Mouse (Mus musculus): ENCODE measurements around the gene Zmiz1. TPM values are rescaled to one million over a fixed set of nuclear protein-coding genes. Genes with fewer than 3 reads are reported as not detected.

Zmiz1 gene
- 34.2 and 41.4 TPM in 2 replicates for polyA plus RNA-seq (2016; fragmentation: Nextera tagmentation; extraction: Ambion mirVana)

GRCm38 (mm10) chr14:25459016-25459393, at the start of gene Zmiz1:
Zmiz1 (plus strand) TSS chr14:25459185.
- H3K4me1 ChIP-seq (replicated peaks) = peaks cover 65% of the 10 kb centered on the region
- under 1% methylated on average over 42 of the region's 42 CpGs for WGBS
- ATAC-seq (ENCODE audit: insufficient number of reproducible peaks, low FRiP score) = peak; percentile 55

GRCm38 (mm10) chr14:25411848-25412527, 47.0 kb upstream of the Zmiz1 start:
- WGBS = 83% methylated on average over 9 of the region's 9 CpGs
- no peak overlapping the region for H3K4me2 ChIP-seq
- H3K4me1 ChIP-seq (replicated peaks) = peaks cover 23% of the 10 kb centered on the region
- no peaks in the 10 kb centered on the region for H3K9me3 ChIP-seq (replicated peaks)
- no peaks in the 10 kb centered on the region for H3K27me3 ChIP-seq (replicated peaks)
- no peak overlapping the region for H3K27ac ChIP-seq (ENCODE audit: poor library complexity, severe bottlenecking)
- H3K4me3 ChIP-seq = no peak overlapping the region
- H3K36me3 ChIP-seq = no peaks in the 10 kb centered on the region
- no peak overlapping the region for H3K9ac ChIP-seq
- ATAC-seq (ENCODE audit: insufficient number of reproducible peaks, low FRiP score) = no peak

More at GRCm38 (mm10) chr14:25459016-25459393, at the start of gene Zmiz1:
- H3K27ac ChIP-seq (ENCODE audit: poor library complexity, severe bottlenecking) = peak within 1 kb of the TSS; percentile 99
- no peaks in the 10 kb centered on the region for H3K9me3 ChIP-seq (replicated peaks)
- H3K27me3 ChIP-seq (replicated peaks) = no peaks in the 10 kb centered on the region
- H3K4me2 ChIP-seq = peak within 1 kb of the TSS; percentile 91
- peak within 1 kb of the TSS; percentile 98 for H3K9ac ChIP-seq
- peak within 1 kb of the TSS; percentile 79 for H3K4me3 ChIP-seq
- no peaks in the 10 kb centered on the region for H3K36me3 ChIP-seq

- H3K36me3 ChIP-seq = no peaks in the 10 kb centered on the region
- H3K4me1 ChIP-seq (replicated peaks) = peaks cover 23% of the 10 kb centered on the region
- H3K9ac ChIP-seq = no peak overlapping the region
- H3K27me3 ChIP-seq (replicated peaks) = no peaks in the 10 kb centered on the region
- no peak overlapping the region for H3K4me2 ChIP-seq
- no peak for ATAC-seq (ENCODE audit: insufficient number of reproducible peaks, low FRiP score)
- no peaks in the 10 kb centered on the region for H3K9me3 ChIP-seq (replicated peaks)
- no peak overlapping the region for H3K27ac ChIP-seq (ENCODE audit: poor library complexity, severe bottlenecking)
- 94% methylated on average over 10 of the region's 10 CpGs for WGBS
- no peak overlapping the region for H3K4me3 ChIP-seq
Measured at GRCm38 (mm10) chr14:25412811-25413210, 46.2 kb upstream of the Zmiz1 start.

- Histone ChIP-seq H3K27me3 (replicated peaks) (no peaks in the 10 kb centered on the region), H3K27ac (ENCODE audit: poor library complexity, severe bottlenecking) (no peak overlapping the region), H3K9me3 (replicated peaks) (0 out of 2 replicates have a peak, but pooled peaks cover 3% of the 10 kb centered on the region), H3K4me3 (no peak overlapping the region), H3K9ac (no peak overlapping the region), H3K36me3 (no peaks in the 10 kb centered on the region), H3K4me1 (replicated peaks) (peaks cover 24% of the 10 kb centered on the region), H3K4me2 (no peak overlapping the region)
- ATAC-seq (ENCODE audit: insufficient number of reproducible peaks, low FRiP score) = no peak
- WGBS = 48% methylated on average over 3 of the region's 3 CpGs
Measured at GRCm38 (mm10) chr14:25413510-25413909, 45.5 kb upstream of the Zmiz1 start.

DNA sequence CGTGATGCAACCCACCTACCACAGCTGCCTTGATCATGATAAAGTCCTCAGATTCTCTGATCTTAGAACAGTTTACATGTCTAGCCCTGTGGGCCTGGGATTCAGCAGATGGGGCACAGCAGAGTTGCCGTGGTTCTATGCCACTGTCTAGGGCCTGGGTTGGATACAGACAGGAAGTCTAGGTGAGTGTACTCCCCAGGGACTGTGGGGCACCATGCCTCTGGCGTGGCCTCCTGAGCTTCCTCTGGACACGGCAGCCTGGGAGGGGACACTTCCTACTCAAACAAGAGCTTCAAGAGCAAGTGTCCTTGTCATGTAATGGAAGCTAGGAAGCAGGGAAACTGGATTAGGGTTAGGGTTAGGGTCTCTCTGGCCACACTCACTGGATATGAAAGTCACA, 44.9 kb upstream of the Zmiz1 start:
- 59% methylated on average over 4 of the region's 4 CpGs for WGBS
- H3K4me1 ChIP-seq (replicated peaks) = peaks cover 29% of the 10 kb centered on the region
- ATAC-seq (ENCODE audit: insufficient number of reproducible peaks, low FRiP score) = no peak
- H3K27me3 ChIP-seq (replicated peaks) = no peaks in the 10 kb centered on the region
- H3K4me3 ChIP-seq = no peak overlapping the region
- H3K27ac ChIP-seq (ENCODE audit: poor library complexity, severe bottlenecking) = no peak overlapping the region
- H3K9me3 ChIP-seq (replicated peaks) = 0 out of 2 replicates have a peak, but pooled peaks cover 3% of the 10 kb centered on the region
- no peaks in the 10 kb centered on the region for H3K36me3 ChIP-seq
- H3K9ac ChIP-seq = no peak overlapping the region
- H3K4me2 ChIP-seq = no peak overlapping the region

DNA sequence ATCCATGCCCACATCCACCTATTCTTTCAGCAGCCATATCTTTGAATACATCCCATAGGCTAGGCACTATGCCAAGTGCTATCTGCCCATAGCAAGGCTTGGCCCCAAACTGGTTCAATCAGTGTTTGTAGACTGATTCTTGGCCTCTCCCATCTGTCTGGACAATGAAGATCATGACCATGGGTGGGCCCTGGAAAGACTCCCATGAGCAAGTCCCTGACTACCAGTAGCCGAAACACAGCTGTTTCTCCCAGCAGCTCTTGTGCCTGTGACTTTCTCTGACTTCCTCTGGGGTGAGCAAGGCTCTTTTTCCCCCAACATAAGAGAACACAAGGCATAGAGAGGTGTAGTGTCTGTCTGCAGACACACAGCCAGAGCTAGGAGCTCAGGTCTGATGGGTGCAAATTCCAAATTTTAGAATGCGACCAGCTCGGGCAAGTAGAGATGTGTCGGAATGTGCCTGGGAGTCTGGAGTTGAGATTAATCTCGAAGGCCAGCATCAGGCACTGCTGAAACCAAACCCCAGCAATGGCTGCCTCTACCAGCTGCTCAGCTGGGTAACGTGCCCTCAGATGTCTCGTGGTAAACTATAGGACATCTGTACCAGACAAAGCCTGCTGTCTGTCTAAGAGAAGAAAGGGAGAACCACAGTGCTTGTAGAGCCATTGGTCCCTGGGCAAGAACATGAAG, 38.8 kb upstream of the Zmiz1 start:
- Histone ChIP-seq H3K9me3 (replicated peaks) (0 out of 2 replicates have a peak, but pooled peaks cover 3% of the 10 kb centered on the region), H3K27me3 (replicated peaks) (no peaks in the 10 kb centered on the region), H3K4me3 (no peak overlapping the region), H3K4me2 (no peak overlapping the region), H3K36me3 (no peaks in the 10 kb centered on the region), H3K9ac (no peak overlapping the region), H3K4me1 (replicated peaks) (peaks cover 68% of the 10 kb centered on the region), H3K27ac (ENCODE audit: poor library complexity, severe bottlenecking) (no peak overlapping the region)
- 61% methylated on average over 7 of the region's 7 CpGs for WGBS
- no peak for ATAC-seq (ENCODE audit: insufficient number of reproducible peaks, low FRiP score)

- no peak for ATAC-seq (ENCODE audit: insufficient number of reproducible peaks, low FRiP score)
- Histone ChIP-seq H3K27me3 (replicated peaks) (no peaks in the 10 kb centered on the region), H3K9ac (no peak overlapping the region), H3K4me3 (no peak overlapping the region), H3K27ac (ENCODE audit: poor library complexity, severe bottlenecking) (peak overlapping the region; percentile 40), H3K36me3 (no peaks in the 10 kb centered on the region), H3K4me1 (replicated peaks) (peaks cover 68% of the 10 kb centered on the region), H3K9me3 (replicated peaks) (0 out of 2 replicates have a peak, but pooled peaks cover 3% of the 10 kb centered on the region), H3K4me2 (no peak overlapping the region)
- WGBS = 84% methylated on average over 1 of the region's 1 CpGs
Measured at GRCm38 (mm10) chr14:25420987-25421386, 38.0 kb upstream of the Zmiz1 start.

GRCm38 (mm10) chr14:25421596-25422001, 37.4 kb upstream of the Zmiz1 start:
- 0 out of 2 replicates have a peak, but pooled peaks cover 3% of the 10 kb centered on the region for H3K9me3 ChIP-seq (replicated peaks)
- H3K4me1 ChIP-seq (replicated peaks) = peaks cover 68% of the 10 kb centered on the region
- WGBS = 19% methylated on average over 13 of the region's 13 CpGs
- H3K9ac ChIP-seq = peak overlapping the region; percentile 44
- no peak overlapping the region for H3K4me3 ChIP-seq
- no peaks in the 10 kb centered on the region for H3K36me3 ChIP-seq
- H3K27me3 ChIP-seq (replicated peaks) = no peaks in the 10 kb centered on the region
- H3K27ac ChIP-seq (ENCODE audit: poor library complexity, severe bottlenecking) = peak overlapping the region; percentile 40
- no peak overlapping the region for H3K4me2 ChIP-seq
- peak; percentile 69 for ATAC-seq (ENCODE audit: insufficient number of reproducible peaks, low FRiP score)

- Histone ChIP-seq H3K27ac (ENCODE audit: poor library complexity, severe bottlenecking) (no peak overlapping the region), H3K4me3 (no peak overlapping the region), H3K9me3 (replicated peaks) (0 out of 2 replicates have a peak, but pooled peaks cover 3% of the 10 kb centered on the region), H3K4me1 (replicated peaks) (peaks cover 56% of the 10 kb centered on the region), H3K27me3 (replicated peaks) (peaks cover 5% of the 10 kb centered on the region; the same call in 1 of the 2 replicates), H3K9ac (no peak overlapping the region), H3K4me2 (no peak overlapping the region), H3K36me3 (no peaks in the 10 kb centered on the region)
- 84% methylated on average over 1 of the region's 1 CpGs for WGBS
- ATAC-seq (ENCODE audit: insufficient number of reproducible peaks, low FRiP score) = no peak
Measured at GRCm38 (mm10) chr14:25422946-25423345, 36.0 kb upstream of the Zmiz1 start.

GRCm38 (mm10) chr14:25423721-25424443, 35.1 kb upstream of the Zmiz1 start:
- WGBS = 16% methylated on average over 7 of the region's 7 CpGs
- no peak for ATAC-seq (ENCODE audit: insufficient number of reproducible peaks, low FRiP score)
- no peak overlapping the region for H3K4me3 ChIP-seq
- no peaks in the 10 kb centered on the region for H3K36me3 ChIP-seq
- H3K9me3 ChIP-seq (replicated peaks) = no peaks in the 10 kb centered on the region
- H3K9ac ChIP-seq = no peak overlapping the region
- peaks cover 53% of the 10 kb centered on the region for H3K4me1 ChIP-seq (replicated peaks)
- H3K27me3 ChIP-seq (replicated peaks) = peaks cover 5% of the 10 kb centered on the region; the same call in 1 of the 2 replicates
- no peak overlapping the region for H3K27ac ChIP-seq (ENCODE audit: poor library complexity, severe bottlenecking)
- H3K4me2 ChIP-seq = no peak overlapping the region

- no peak overlapping the region for H3K9ac ChIP-seq
- H3K4me1 ChIP-seq (replicated peaks) = peaks cover 13% of the 10 kb centered on the region
- no peak for ATAC-seq (ENCODE audit: insufficient number of reproducible peaks, low FRiP score)
- no peaks in the 10 kb centered on the region for H3K36me3 ChIP-seq
- no peak overlapping the region for H3K4me2 ChIP-seq
- H3K27me3 ChIP-seq (replicated peaks) = no peaks in the 10 kb centered on the region
- no peaks in the 10 kb centered on the region for H3K9me3 ChIP-seq (replicated peaks)
- no peak overlapping the region for H3K27ac ChIP-seq (ENCODE audit: poor library complexity, severe bottlenecking)
- no peak overlapping the region for H3K4me3 ChIP-seq
Measured at GRCm38 (mm10) chr14:25438255-25438654, 20.7 kb upstream of the Zmiz1 start.

All from heart, embryonic 12.5 days (tissue).